Mouse (Mus musculus): ENCODE measurements around the gene Ctla2a.
A peak's percentile ranks its signal among the peaks of the same experiment; 100 is the strongest.
"Not testable (repeated sequence)": the region's sequence is repeated elsewhere in the genome, so short reads cannot be mapped to it uniquely, and the experiment has no call there.

The Ctla2a gene

GRCm38 (mm10) chr13:60936500-60936901 is at the start of gene Ctla2a, which contains the start of gene Gm49391:
Ctla2a (minus strand) TSS chr13:60936625.
Gm49391 (minus strand) TSS chr13:60936571.
- DNase-seq (ENCODE audit: inconsistent ontology term) = peak; percentile 1

DNA sequence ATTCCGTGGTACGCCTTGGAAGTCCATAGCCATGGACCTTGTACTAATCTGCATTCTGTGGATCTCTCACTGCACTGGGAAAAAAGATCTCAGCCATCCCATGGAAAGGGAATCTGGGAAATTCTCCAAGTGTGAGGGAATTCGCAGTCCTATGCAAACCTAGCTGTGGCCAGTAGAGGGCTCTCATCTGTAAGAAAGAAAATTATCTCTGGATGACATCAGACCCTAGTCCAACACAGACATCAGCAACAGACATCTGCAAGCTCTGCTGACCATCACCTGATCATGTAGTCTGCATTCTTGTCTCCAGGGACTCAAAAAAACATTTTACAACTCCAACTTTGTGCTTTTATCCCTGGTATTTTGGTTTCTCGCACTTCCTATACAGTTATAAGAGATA is 35.9 kb upstream of the Ctla2a start:
- not testable (repeated sequence) for DNase-seq (ENCODE audit: inconsistent ontology term)

GRCm38 (mm10) chr13:60963985-60964384 is 27.6 kb upstream of the Ctla2a start:
- not testable (repeated sequence) for DNase-seq (ENCODE audit: inconsistent ontology term)

DNA sequence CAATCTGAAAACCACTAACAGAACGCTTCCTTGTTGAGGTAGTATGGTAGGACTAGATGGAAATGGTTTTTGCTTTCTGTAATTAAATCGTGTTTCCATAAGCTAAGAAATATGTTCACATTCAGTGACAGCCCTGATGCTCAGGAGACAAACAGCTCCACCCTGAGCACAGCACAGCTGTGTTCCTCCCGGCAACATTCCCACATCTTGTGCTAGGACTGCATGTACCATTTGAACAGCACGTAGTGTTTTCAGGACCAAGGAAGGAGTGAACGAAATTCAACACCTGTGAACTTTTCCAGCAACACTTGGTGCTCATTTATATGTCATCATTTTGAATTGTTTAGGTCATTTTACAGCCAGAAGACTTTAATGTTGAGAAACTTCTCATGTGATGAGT is 25.3 kb upstream of the Ctla2a start:
- no peak for DNase-seq (ENCODE audit: inconsistent ontology term)

DNA sequence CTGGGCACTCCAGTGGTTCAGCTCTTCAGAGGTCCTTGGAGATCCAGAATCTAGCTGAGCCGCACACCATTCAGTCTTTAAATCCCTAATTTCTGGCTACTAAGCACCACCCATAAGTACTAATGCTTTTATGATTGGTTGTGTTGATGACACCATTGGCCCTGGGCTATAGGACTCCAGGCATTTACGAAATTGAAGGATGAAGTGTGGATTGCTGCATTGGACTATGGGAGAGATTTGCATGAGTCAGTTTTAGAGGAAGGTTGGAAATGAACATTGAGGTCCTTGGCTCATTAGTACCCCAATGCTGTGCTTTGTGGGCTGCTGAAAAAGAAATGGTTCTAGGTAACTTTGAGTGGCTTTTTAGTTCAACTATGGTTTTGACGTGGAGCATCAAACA is 5.5 kb upstream of the Ctla2a start, which contains the start of gene Tpbpa:
TSS of gene Tpbpa (minus strand) at position 101 of the 400 bp plus-strand sequence.
- not testable (repeated sequence) for DNase-seq (ENCODE audit: inconsistent ontology term)

GRCm38 (mm10) chr13:60935490-60935889 is 935 bp downstream of the Ctla2a start, which contains the start of gene Gm49393:
Gm49393 (minus strand) TSS chr13:60935590.
- not testable (repeated sequence) for DNase-seq (ENCODE audit: inconsistent ontology term)

GRCm38 (mm10) chr13:60904780-60905179 is 31.6 kb downstream of the Ctla2a start, which contains the start of gene Tpbpb:
Tpbpb (minus strand) TSS chr13:60904880.
- not testable (repeated sequence) for DNase-seq (ENCODE audit: inconsistent ontology term)

- peak; percentile 67 for DNase-seq (ENCODE audit: inconsistent ontology term)
Measured at GRCm38 (mm10) chr13:60897328-60897727, 39.1 kb downstream of the Ctla2a start, which contains the start of gene Ctla2b. Ctla2b (minus strand) TSS chr13:60897447.

DNA sequence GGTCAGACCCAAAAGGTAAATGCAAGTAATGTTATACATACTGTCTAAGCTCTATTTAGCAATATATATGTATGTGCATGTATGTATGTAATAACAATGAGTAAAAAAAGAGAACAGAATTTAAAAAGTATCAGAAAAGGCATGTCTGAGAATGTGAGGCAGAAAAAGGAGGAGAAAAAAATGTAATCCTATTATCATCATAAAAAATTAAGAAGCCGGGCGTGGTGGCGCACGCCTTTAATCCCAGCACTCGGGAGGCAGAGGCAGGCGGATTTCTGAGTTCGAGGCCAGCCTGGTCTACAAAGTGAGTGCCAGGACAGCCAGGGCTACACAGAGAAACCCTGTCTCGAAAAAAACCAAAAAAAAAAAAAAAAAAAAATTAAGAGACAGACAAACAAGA is 39.6 kb downstream of the Ctla2a start, which contains the start of gene Gm49392:
TSS of gene Gm49392 (minus strand) at position 101 of the 400 bp plus-strand sequence.
- DNase-seq (ENCODE audit: inconsistent ontology term) = not testable (repeated sequence)

GRCm38 (mm10) chr13:60895406-60896160 is 40.8 kb downstream of the Ctla2a start:
- no peak for DNase-seq (ENCODE audit: inconsistent ontology term)

- DNase-seq (ENCODE audit: inconsistent ontology term) = no peak
Measured at GRCm38 (mm10) chr13:60892301-60892700, 44.1 kb downstream of the Ctla2a start.

All from Muller cell, postnatal 12 days (primary cell).